Mouse (Mus musculus): Measurements from ENCODE around the gene Cdc42ep4. TPM values are rescaled to one million over a fixed set of nuclear protein-coding genes. Genes with fewer than 3 reads are reported as not detected.
A peak's percentile ranks its signal among the peaks of the same experiment; 100 is the strongest.

Gene Cdc42ep4
- polyA plus RNA-seq, 1 experiment from 2014 or later: 106 TPM

DNA sequence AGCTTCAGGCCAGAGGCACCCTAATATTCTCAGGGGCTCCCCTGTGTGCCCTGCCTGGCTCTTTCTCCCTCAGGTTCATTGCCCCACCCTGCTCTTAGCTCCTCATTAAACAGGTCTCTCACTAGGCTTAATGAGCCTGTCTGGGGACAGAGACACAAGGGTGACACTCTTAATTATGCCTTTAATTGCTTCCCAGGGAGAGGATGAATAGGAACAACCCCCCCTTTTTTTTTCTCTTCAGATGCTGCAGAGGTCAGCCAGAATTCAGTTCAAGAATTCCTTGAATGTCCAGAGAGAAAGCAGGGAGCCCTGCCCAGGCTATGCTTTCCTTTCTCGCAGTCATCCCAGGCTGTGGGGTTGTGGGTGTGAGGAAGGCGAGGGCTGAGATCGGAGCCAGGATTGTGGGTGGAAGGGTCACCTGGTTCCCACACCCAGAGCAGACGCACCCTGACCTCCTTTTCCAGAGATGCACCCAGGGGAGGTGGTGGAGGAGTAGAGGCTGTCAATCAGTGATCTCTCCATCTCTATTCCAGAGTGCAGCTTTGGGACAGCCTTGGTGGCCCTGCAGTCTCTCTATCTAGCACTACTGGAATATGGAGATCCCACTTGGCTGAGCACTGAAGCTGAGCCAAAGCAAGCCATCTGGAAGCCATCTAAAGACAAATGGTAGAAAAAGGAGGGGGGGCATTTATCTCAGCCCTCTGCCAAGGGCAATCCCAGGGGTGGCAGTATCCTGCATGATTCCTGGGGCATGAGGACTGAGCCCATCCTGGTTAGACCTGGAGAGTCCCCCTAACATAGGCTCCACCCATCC is 26.2 kb downstream of the Cdc42ep4 start:
- H3K27ac ChIP-seq: peak overlapping the region; percentile 30; the same call in 1 of the 2 replicates
- no peak overlapping the region for H3K4me3 ChIP-seq
- H3K4me2 ChIP-seq (replicated peaks): no peak overlapping the region
- no peak overlapping the region for H3K9ac ChIP-seq
- peaks cover 41% of the 10 kb centered on the region for H3K4me1 ChIP-seq
- H3K27me3 ChIP-seq: no peaks in the 10 kb centered on the region
- 72% methylated on average over 4 of the region's 4 CpGs for WGBS
- peaks cover 46% of the 10 kb centered on the region for H3K36me3 ChIP-seq
- no peaks in the 10 kb centered on the region for H3K9me3 ChIP-seq (replicated peaks)
- no peak for ATAC-seq (ENCODE audit: low FRiP score)

GRCm38 (mm10) chr11:113722405-113723090 is 29.1 kb downstream of the Cdc42ep4 start:
- Histone ChIP-seq H3K27ac (no peak overlapping the region), H3K4me2 (replicated peaks) (no peak overlapping the region), H3K9me3 (replicated peaks) (no peaks in the 10 kb centered on the region), H3K4me3 (no peak overlapping the region), H3K9ac (0 out of 2 replicates have a peak overlapping the region, but pooled peaks have one; percentile 33), H3K4me1 (peaks cover 22% of the 10 kb centered on the region), H3K36me3 (peaks cover 25% of the 10 kb centered on the region), H3K27me3 (no peaks in the 10 kb centered on the region)
- no peak for ATAC-seq (ENCODE audit: low FRiP score)
- 68% methylated on average over 14 of the region's 14 CpGs for WGBS

GRCm38 (mm10) chr11:113717767-113718424 is 33.8 kb downstream of the Cdc42ep4 start:
- WGBS: 54% methylated on average over 16 of the region's 16 CpGs
- Histone ChIP-seq H3K4me2 (replicated peaks) (no peak overlapping the region), H3K27me3 (no peaks in the 10 kb centered on the region), H3K27ac (no peak overlapping the region; the same call in 1 of the 2 replicates), H3K9me3 (replicated peaks) (no peaks in the 10 kb centered on the region), H3K4me3 (no peak overlapping the region), H3K36me3 (no peaks in the 10 kb centered on the region), H3K4me1 (peaks cover 12% of the 10 kb centered on the region), H3K9ac (no peak overlapping the region)
- no peak for ATAC-seq (ENCODE audit: low FRiP score)

- peaks cover 8% of the 10 kb centered on the region for H3K4me1 ChIP-seq
- 92% methylated on average over 2 of the region's 2 CpGs for WGBS
- no peak overlapping the region for H3K27ac ChIP-seq
- H3K4me2 ChIP-seq (replicated peaks): no peak overlapping the region
- H3K36me3 ChIP-seq: no peaks in the 10 kb centered on the region
- peaks cover 3% of the 10 kb centered on the region; the same call in 1 of the 2 replicates for H3K27me3 ChIP-seq
- no peaks in the 10 kb centered on the region for H3K9me3 ChIP-seq (replicated peaks)
- no peak overlapping the region for H3K9ac ChIP-seq
- no peak for ATAC-seq (ENCODE audit: low FRiP score)
- no peak overlapping the region for H3K4me3 ChIP-seq
Measured at GRCm38 (mm10) chr11:113716132-113716531, 35.5 kb downstream of the Cdc42ep4 start.

GRCm38 (mm10) chr11:113715078-113715674 is 36.5 kb downstream of the Cdc42ep4 start:
- H3K36me3 ChIP-seq: no peaks in the 10 kb centered on the region
- no peak overlapping the region for H3K27ac ChIP-seq
- peaks cover 17% of the 10 kb centered on the region for H3K4me1 ChIP-seq
- no peak for ATAC-seq (ENCODE audit: low FRiP score)
- 69% methylated on average over 7 of the region's 7 CpGs for WGBS
- no peak overlapping the region for H3K9ac ChIP-seq
- H3K4me2 ChIP-seq (replicated peaks): no peak overlapping the region
- H3K27me3 ChIP-seq: peaks cover 3% of the 10 kb centered on the region; the same call in 1 of the 2 replicates
- H3K4me3 ChIP-seq: no peak overlapping the region
- H3K9me3 ChIP-seq (replicated peaks): no peaks in the 10 kb centered on the region

DNA sequence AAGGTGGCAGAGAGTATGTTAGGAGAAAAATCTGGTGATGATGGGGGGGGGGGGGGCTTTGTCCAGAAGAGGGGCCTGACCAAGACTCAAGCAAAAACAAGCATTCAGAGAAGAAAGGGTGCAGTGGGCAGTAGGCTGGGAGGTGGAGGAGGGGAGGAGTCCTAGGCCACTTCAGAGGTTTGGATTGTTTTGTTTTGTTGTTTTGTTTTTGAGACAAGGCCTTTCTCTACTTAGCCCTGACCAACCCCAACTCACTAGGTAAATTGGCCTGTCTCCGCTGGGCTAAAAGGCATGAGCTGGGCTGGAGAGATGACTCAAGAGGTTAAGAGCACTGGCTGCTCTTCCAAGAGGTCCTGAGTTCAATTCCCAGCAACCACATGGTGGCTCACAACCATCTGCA is 40.6 kb downstream of the Cdc42ep4 start:
- Histone ChIP-seq H3K27ac (peak overlapping the region; percentile 60; the same call in 1 of the 2 replicates), H3K36me3 (peaks cover 7% of the 10 kb centered on the region; the same call in 1 of the 2 replicates), H3K27me3 (peaks cover 19% of the 10 kb centered on the region), H3K4me2 (replicated peaks) (0 out of 2 replicates have a peak overlapping the region, but pooled peaks have one; percentile 3), H3K9me3 (replicated peaks) (no peaks in the 10 kb centered on the region), H3K9ac (no peak overlapping the region), H3K4me1 (peaks cover 27% of the 10 kb centered on the region), H3K4me3 (no peak overlapping the region)
- 30% methylated on average over 1 of the region's 1 CpGs for WGBS
- ATAC-seq (ENCODE audit: low FRiP score): no peak

- peak overlapping the region; percentile 25; the same call in 1 of the 2 replicates for H3K4me2 ChIP-seq (replicated peaks)
- WGBS: 2% methylated on average over 10 of the region's 10 CpGs
- peak; percentile 62 for ATAC-seq (ENCODE audit: low FRiP score)
- no peaks in the 10 kb centered on the region for H3K9me3 ChIP-seq (replicated peaks)
- H3K27me3 ChIP-seq: peaks cover 19% of the 10 kb centered on the region
- H3K9ac ChIP-seq: peak overlapping the region; percentile 3; the same call in 1 of the 2 replicates
- H3K36me3 ChIP-seq: peaks cover 7% of the 10 kb centered on the region; the same call in 1 of the 2 replicates
- peaks cover 27% of the 10 kb centered on the region for H3K4me1 ChIP-seq
- peak overlapping the region; percentile 60 for H3K27ac ChIP-seq
- H3K4me3 ChIP-seq: no peak overlapping the region
Measured at GRCm38 (mm10) chr11:113710257-113710777, 41.4 kb downstream of the Cdc42ep4 start.

- 4% methylated on average over 11 of the region's 11 CpGs for WGBS
- Histone ChIP-seq H3K4me2 (replicated peaks) (peak within 1 kb of the TSS; percentile 25), H3K4me3 (no peak within 1 kb of the TSS), H3K9ac (peak within 1 kb of the TSS; percentile 3), H3K9me3 (replicated peaks) (no peaks in the 10 kb centered on the region), H3K27me3 (peaks cover 19% of the 10 kb centered on the region), H3K4me1 (peaks cover 27% of the 10 kb centered on the region), H3K27ac (peak within 1 kb of the TSS; percentile 60), H3K36me3 (peaks cover 7% of the 10 kb centered on the region; the same call in 1 of the 2 replicates)
- peak; percentile 64 for ATAC-seq (ENCODE audit: low FRiP score)
Measured at GRCm38 (mm10) chr11:113709731-113710256, 41.9 kb downstream of the Cdc42ep4 start, which contains the start of gene Cpsf4l. Cpsf4l (minus strand) TSS chr11:113710017.

- peak overlapping the region; percentile 3 for H3K9ac ChIP-seq
- peaks cover 7% of the 10 kb centered on the region; the same call in 1 of the 2 replicates for H3K36me3 ChIP-seq
- H3K4me1 ChIP-seq: peaks cover 27% of the 10 kb centered on the region
- 0 out of 2 replicates have a peak overlapping the region, but pooled peaks have one; percentile 23 for H3K27ac ChIP-seq
- 10% methylated on average over 15 of the region's 15 CpGs for WGBS
- no peaks in the 10 kb centered on the region for H3K9me3 ChIP-seq (replicated peaks)
- ATAC-seq (ENCODE audit: low FRiP score): peak; percentile 20; the same call in 1 of the 2 replicates
- H3K4me2 ChIP-seq (replicated peaks): peak overlapping the region; percentile 25
- no peak overlapping the region for H3K4me3 ChIP-seq
- H3K27me3 ChIP-seq: peaks cover 19% of the 10 kb centered on the region
Measured at GRCm38 (mm10) chr11:113709272-113709671, 42.4 kb downstream of the Cdc42ep4 start.

GRCm38 (mm10) chr11:113708629-113709213 is 43.0 kb downstream of the Cdc42ep4 start:
- peaks cover 19% of the 10 kb centered on the region for H3K27me3 ChIP-seq
- H3K4me3 ChIP-seq: no peak overlapping the region
- H3K9ac ChIP-seq: no peak overlapping the region
- no peak for ATAC-seq (ENCODE audit: low FRiP score)
- WGBS: 49% methylated on average over 19 of the region's 19 CpGs
- peaks cover 7% of the 10 kb centered on the region; the same call in 1 of the 2 replicates for H3K36me3 ChIP-seq
- peaks cover 30% of the 10 kb centered on the region for H3K4me1 ChIP-seq
- H3K27ac ChIP-seq: no peak overlapping the region
- no peak overlapping the region; the same call in 1 of the 2 replicates for H3K4me2 ChIP-seq (replicated peaks)
- no peaks in the 10 kb centered on the region for H3K9me3 ChIP-seq (replicated peaks)
